ENCODE assay signal across 34 mouse cellular contexts in genomic region chr13:43444717-43445116, GRCm38 (mm10).
"Had no signal": no experiment of that assay in that cellular context is flagged by ENCODE, and none has a peak within 500 bp of the region (broad histone marks: within the 10 kb centered on the region; RNA-seq: fewer than 3 reads in every experiment).

No protein-coding gene starts in this region.

- H3K27me3 ChIP-seq: heart, embryonic 12.5 days; heart, embryonic 13.5 days; heart, embryonic 15.5 days; hindbrain, embryonic 12.5 days; hindbrain, embryonic 13.5 days; hindbrain, embryonic 15.5 days; kidney, embryonic 15.5 days had no signal

- H3K27ac ChIP-seq: heart, embryonic 10.5 days; heart, embryonic 13.5 days; heart, embryonic 15.5 days; hindbrain, embryonic 10.5 days; hindbrain, embryonic 12.5 days; hindbrain, embryonic 13.5 days; hindbrain, embryonic 14.5 days; hindbrain, embryonic 15.5 days; hindbrain, postnatal 0 days; kidney, embryonic 15.5 days; kidney, postnatal 0 days; layer of hippocampus, adult 2 months; left cerebral cortex, adult 2 months had no signal

- DNase-seq: heart, postnatal 10 days; heart, postnatal 14 days; heart, postnatal 36 days; heart, postnatal 4 days; kidney, adult 11 months; kidney, adult 18-20 months; kidney, adult 2 months; kidney, adult 8-10 months; kidney, adult 9 months; kidney, postnatal 10 days; kidney, postnatal 14 days; kidney, postnatal 25 days; kidney, postnatal 36 days; kidney, postnatal 4 days; layer of hippocampus, adult 9-11 months; layer of hippocampus, postnatal 36 days had no signal

- H3K9ac ChIP-seq: heart, embryonic 12.5 days; heart, embryonic 13.5 days; heart, embryonic 15.5 days; hindbrain, embryonic 12.5 days; hindbrain, embryonic 13.5 days; hindbrain, embryonic 14.5 days; hindbrain, embryonic 15.5 days; kidney, embryonic 15.5 days had no signal

- H3K36me3 ChIP-seq: heart, embryonic 10.5 days; heart, embryonic 12.5 days; heart, embryonic 13.5 days; heart, embryonic 15.5 days; hindbrain, embryonic 10.5 days; hindbrain, embryonic 12.5 days; hindbrain, embryonic 13.5 days; hindbrain, embryonic 15.5 days; kidney, embryonic 15.5 days had no signal

- H3K9me3 ChIP-seq: heart, embryonic 10.5 days; heart, embryonic 12.5 days; heart, embryonic 13.5 days; heart, embryonic 15.5 days; hindbrain, embryonic 10.5 days; hindbrain, embryonic 12.5 days; hindbrain, embryonic 13.5 days; hindbrain, embryonic 15.5 days; kidney, embryonic 15.5 days had no signal

- ATAC-seq: hindbrain, embryonic 16.5 days; hindbrain, postnatal 0 days; intestine, embryonic 16.5 days; intestine, postnatal 0 days had no signal

- H3K4me2 ChIP-seq: heart, embryonic 11.5 days; heart, embryonic 12.5 days; heart, embryonic 13.5 days; heart, embryonic 15.5 days; hindbrain, embryonic 12.5 days; hindbrain, embryonic 13.5 days; hindbrain, embryonic 14.5 days; hindbrain, embryonic 15.5 days; kidney, embryonic 15.5 days had no signal

- H3K4me3 ChIP-seq: heart, embryonic 10.5 days; heart, embryonic 12.5 days; heart, embryonic 13.5 days; heart, embryonic 15.5 days; hindbrain, embryonic 10.5 days; hindbrain, embryonic 12.5 days; hindbrain, embryonic 13.5 days; hindbrain, embryonic 15.5 days; kidney, embryonic 15.5 days; layer of hippocampus, adult 2 months; left cerebral cortex, adult 2 months had no signal
